Mouse (Mus musculus) gonadal fat pad, adult 2 months (tissue): ENCODE results near the gene Tmem150c. TPM values are rescaled to one million over a fixed set of nuclear protein-coding genes. Genes with fewer than 3 reads are reported as not detected.
A peak's percentile ranks its signal among the peaks of the same experiment; 100 is the strongest.

ENCODE experiments used
- DNase-seq: peaks from one replicate; pipeline ENCODE4 v3.0.0-alpha.2; 2012; ENCODE audit warnings: low read depth
- polyA plus RNA-seq: library from polyadenylated mRNA; depleted of rRNA; stranded (reverse); fragments of >200 nt; gene quantifications from 2 replicates; pipeline ENCODE4 v1.2.3, GENCODE M21; 2012

Gene Tmem150c
- polyA plus RNA-seq, 1 experiment: 103 TPM

DNA sequence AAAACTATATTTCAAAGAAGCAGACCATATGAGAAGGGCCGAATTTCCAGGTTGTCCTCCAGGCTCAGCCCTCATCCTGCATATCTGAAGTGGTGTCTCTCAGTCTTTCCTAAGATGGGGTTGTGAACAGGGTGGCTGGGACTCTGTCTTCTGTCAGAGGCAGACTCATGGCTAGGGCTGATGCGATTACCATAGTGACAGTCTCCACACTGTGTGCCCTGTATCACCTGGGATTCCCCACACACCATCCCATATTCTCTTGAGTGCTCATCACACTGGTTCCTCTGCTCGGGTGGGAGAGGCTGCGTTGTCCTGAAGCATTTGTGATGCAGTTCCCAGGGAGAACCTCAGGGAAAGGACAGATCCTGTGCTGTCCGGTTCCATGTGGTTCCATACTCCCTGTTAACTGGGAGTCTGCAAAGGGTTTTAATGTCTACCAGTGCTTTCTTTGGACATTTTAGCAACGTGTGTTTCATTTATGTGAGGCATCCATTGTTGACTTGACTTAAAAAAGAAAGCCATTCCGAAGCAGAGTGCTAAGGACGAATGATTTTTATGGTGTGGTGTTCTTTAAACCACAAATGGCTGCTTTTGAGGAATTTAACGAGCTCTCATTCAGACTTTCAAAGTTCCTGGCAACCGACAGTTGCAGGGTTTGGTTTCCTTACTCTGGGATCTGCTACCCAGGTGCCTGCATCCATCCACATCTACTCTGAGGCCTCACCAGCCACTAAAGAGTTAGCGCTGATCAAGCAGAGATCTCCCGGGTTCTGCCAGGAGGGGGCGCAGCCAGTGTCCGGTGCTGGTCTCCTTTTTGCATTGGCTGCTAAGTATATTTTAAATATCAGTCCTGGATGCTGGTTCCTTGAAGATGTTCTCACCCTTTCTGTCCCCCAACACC lies 7.2 kb upstream of the Tmem150c start:
- DNase-seq: no peak

DNA sequence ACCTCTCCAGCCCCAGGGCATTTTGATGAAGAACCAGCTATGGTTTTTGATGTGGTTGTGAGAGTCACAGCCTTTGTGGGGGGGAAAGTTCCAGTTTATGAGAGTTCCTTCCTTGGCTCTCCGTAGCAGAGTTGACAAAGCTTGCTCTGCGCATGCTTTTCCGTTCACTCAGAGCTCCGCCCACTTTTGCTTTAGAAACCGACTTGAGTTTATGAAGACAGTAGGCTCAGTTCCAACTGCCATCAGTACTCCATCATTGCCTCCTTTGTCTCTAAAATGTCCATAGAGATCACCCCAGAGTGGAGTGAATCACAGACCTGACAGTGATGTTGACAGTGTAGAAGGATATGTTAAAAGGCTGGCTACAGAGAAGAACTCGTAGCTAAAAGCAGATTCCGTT lies 3.8 kb upstream of the Tmem150c start:
- no peak for DNase-seq

- no peak for DNase-seq
Measured at GRCm38 (mm10) chr5:100162857-100163256, 3.2 kb upstream of the Tmem150c start.

DNA sequence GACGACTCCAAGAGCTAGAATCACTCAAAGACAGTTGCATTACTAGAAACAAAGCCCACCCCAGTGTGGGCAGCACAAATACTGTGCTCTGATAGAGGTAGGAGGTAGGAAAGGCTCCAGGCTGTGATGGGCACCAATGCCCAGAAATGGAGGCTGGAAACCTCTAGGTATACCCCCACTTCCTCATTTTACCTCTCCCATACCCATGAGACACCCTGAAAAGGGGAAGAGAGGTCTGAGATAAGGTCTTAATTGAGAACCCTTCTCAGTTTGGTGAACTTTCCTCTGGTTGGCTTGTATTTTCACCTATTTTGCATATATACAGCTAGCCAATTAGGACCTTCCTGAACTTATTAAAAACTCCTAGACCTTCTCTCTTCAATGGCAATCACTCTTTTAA lies 2.4 kb upstream of the Tmem150c start:
- no peak for DNase-seq

DNA sequence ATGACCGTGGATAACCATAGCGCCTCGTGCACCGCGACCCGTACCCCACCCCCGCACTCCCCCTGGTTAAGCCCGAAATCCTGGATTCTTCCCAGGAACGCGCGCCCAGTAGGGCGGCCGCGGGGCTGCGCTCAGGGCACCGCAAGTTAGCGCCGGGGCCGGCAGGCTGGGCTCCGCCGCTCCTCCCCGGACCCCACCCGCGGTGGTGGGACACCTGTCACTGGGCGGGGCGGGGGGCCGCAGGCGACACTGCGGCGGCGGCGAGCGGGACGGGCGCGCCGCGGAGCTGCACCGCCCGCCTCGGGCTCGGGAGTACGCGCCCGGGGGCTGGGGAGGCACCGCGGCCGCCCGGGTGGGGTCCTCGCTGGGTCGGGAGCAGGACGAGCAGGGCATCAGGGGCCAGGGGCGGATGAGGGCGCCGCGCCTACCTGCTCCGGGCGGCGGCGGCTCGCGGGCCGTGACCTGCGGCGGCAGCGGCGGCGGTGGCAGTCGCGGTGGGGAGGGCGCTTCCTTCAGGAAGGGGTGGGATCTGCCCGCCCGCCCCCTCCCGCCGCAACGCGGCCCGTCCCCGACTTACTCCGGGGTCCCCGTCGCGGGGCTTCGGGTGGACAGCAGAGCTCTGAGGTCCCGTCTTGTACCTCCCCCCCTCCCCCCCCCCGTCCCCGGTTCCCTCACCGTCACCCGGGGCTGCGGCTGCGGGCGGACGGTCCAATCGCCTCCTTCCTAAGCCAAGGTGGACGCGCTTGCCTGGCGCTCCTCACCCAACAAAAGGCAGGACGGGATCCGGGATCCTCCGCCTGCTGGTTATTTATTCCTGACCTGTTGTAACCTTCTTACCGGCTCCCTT lies 594 bp downstream of the Tmem150c start:
- no peak for DNase-seq

DNA sequence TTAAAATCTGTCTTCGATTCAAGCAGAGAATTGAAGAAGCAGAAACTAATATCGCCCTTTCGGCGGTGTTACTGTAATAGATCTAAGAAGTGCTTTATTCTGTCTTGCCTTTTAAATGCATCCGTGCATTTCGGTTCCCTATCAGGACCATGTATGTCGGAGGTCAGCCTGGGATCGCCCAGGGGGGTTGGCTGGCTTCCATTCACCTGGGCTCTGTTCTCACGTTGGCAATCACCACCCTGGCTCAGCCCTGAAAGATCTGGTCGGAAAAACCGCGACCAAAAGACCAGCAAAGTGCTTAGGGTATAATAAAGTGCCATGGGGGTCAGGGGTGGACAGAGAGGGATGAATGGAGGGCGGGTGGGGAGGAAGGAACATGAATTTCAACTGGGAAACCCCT lies 1.3 kb downstream of the Tmem150c start:
- DNase-seq: no peak

GRCm38 (mm10) chr5:100155646-100156045 lies 4.0 kb downstream of the Tmem150c start:
- no peak for DNase-seq

- no peak for DNase-seq
Measured at GRCm38 (mm10) chr5:100149967-100150366, 9.6 kb downstream of the Tmem150c start.

DNA sequence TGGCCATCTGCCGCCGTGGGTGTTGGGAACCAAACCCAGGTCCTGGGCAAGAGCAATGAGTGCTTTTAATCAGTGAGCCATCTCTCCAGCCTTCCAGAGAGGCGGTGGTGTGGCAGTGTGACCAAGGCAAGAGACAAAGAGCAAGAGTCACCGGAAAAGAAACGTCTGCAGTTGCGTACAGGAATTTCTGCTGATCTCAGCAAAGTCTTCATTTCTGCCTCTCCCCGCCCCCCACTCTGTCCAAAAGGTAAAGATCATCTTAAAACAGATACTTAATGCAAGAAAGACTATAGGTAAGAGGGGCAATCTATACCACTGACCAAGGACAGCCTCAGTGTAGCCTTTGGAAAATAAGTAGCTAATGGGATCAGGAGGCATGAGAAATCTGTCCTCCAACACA lies 14.8 kb downstream of the Tmem150c start:
- DNase-seq: no peak

DNA sequence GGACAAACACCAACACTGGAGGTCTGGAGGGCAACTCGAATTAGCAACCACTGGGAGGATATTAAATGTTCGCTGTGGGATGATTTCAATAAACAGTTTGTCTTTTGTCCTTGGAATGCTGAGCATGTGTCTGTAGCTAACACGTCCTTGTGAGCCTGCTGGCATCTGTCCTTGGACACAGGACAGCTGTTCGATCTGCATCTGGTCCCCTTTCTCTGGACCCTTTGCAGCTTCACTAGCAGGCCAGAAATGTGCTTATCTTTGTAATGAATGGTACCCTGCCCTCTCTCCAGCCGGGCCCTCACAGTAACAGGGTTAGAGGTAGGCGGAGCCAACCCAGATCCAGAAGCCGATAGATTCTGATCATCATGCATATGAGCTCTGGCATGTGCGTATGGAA lies 32.3 kb downstream of the Tmem150c start:
- no peak for DNase-seq

GRCm38 (mm10) chr5:100125409-100126123 lies 34.0 kb downstream of the Tmem150c start:
- DNase-seq: no peak

DNA sequence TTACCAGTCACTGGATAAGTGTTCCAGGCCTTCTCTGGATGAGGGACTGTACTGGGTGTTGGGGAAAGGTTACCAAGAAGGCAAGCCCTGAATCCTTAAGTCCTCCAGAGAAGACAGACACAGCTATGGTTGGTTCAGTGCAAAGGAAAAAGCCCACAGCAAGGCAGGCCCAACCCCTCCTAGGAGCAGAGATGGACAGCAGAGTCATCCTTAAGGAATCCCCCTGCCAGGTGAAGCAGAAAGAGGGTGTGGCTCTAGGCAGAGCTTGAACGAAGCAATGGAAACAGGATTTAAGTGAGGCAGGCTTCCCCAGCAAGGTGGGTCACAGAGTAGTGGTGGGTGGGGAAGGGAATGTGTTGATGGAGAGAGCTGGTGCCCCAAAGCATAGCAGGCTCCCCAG lies 35.1 kb downstream of the Tmem150c start:
- no peak for DNase-seq

GRCm38 (mm10) chr5:100123283-100123682 lies 36.3 kb downstream of the Tmem150c start:
- DNase-seq: no peak

DNA sequence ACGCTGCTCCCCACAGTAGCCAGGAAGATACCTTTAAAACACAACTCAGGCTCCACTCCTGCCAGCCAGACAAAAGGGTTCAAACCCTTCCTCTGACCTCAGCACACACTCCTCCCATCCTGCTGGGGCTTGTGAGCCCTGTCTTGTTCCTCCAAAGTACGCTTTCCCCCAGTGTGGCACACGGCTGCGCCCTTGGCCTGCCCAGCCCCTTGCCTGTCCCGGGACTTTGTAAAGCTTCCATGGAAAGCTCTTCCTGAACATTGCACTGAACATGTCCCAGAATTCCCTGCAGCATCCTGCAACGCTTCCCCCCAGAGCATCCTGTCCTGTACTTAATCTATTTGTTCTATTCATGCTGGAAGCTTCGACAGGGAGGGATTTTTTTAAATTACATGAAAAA lies 38.4 kb downstream of the Tmem150c start:
- no peak for DNase-seq

DNA sequence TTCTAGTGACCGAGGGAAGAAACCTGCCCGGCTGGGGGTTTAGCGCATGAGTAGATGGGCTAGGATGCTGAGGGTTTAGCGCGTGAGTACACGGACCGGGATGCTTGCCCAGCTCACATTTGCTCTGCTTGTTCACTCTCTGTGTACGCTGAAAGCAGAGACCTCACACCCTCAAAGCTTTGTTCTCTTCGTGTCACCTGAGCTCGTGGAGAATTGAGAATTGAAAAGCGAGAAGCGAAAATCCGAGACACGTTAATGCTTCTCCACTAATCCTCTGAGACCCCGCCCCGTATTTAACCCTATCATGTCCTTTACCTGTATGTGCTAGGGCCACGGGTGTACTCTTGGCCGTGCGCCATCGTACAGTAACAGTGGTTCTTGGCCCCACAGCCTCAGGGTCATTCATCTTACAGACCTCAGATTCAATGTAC lies 38.9 kb downstream of the Tmem150c start:
- no peak for DNase-seq

DNA sequence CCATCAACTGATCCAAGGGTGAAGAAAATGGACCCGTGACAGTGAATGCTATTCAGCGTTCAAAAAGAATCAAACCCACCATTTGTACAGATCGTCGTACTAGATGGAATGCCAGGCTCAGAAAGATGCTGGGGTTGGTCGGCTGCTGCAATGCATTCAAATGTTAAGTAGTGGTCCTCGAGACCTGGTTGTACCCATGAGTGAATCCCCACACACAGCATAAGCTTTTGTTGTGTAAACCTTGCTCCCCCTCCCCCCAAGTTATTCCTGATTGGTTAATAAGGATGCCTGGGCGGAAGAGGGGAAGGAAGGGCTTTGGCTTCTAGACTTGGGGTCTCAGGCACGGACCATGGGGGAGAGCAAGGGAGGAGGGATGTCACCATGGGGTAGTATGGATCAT lies 40.3 kb downstream of the Tmem150c start:
- DNase-seq: no peak

- DNase-seq: no peak
Measured at GRCm38 (mm10) chr5:100113403-100113802, 46.2 kb downstream of the Tmem150c start.

DNA sequence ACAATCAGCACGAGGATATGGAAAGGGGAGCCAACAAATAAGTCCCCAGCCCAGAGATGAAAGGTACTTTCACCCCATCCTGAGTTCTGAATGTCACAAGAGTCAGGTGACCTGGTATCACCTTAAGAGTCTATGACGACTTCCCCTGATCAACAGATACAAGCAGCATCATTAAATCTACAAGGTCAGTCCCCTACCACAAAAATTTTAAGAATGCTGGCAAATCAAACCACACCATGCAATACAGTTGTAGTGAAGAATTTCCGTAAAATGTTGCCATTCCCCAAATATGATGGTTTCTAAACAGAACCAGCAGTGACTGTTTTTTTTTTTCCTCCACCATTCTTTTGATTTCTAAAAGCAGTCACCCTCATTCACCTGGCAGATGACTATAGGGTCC lies 49.0 kb downstream of the Tmem150c start:
- no peak for DNase-seq

DNA sequence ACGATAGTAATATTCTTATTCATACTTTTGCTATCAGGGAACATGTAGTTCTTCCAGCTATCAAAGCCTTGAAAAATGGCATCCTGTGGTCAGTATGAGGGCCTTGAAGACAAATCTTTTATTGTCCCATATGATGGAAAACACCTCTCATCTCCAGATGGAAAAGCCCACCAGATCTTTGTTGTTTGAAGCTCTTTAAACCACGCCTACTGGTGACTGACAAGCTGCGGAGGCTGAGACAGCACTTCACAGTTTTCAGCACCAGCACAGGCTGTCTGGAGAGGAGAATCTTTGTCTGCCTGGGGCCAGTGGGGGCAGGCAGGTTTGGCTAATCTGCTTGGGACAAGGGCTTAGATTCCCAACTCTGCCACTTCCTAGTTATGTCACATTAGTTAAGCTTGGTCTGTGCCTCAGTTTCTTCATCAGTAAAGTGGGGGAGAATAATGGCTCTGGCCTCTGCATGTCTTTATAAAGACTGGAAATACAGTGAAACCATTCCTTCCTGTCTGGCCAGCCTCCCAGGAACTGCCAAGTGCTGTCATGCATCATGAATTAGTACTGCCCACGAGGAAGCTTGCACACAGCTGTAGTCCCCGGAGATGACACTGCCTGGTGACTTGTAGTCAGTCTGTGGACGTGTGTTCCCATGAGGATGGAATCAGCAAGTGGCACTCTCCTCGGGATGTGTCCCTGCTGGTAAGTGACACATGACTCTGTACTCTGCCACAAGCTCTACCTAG lies 49.9 kb downstream of the Tmem150c start:
- peak; percentile 19 for DNase-seq

DNA sequence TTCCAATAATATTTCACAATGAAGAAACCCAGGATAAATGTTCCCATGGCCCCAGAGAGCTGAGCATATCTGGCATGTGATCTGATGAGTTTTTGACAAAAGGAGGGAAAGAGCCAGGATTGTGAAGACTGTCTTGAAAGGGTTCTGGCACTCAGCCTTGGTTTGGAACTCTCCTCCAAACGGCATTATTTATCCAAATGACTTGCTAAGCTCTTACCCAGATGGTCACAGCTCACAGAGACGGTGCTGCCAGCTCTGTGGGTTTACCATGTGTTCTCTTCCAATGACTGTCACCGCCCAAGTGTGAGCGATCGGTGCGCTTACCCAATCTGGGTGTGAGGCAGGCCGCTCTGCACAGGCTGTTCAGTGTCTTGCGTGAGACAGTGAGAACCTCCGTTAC lies 50.7 kb downstream of the Tmem150c start:
- DNase-seq: peak; percentile 77

GRCm38 (mm10) chr5:100102395-100102794 lies 57.2 kb downstream of the Tmem150c start:
- DNase-seq: no peak
